Comparison of ENCODE assay signal across 20 mouse cellular contexts in genomic region chr13:76059591-76059990, GRCm38 (mm10). TPM values are rescaled to one million over a fixed set of nuclear protein-coding genes. Genes with fewer than 3 reads are reported as not detected.
"Had no signal": no experiment of that assay in that cellular context is flagged by ENCODE, and none has a peak within 500 bp of the region (broad histone marks: within the 10 kb centered on the region; RNA-seq: fewer than 3 reads in every experiment).

No protein-coding gene starts in this region.

- H3K4me3 ChIP-seq: limb, embryonic 10.5 days; limb, embryonic 13.5 days; midbrain, embryonic 12.5 days; midbrain, embryonic 15.5 days; neural tube, embryonic 12.5 days; neural tube, embryonic 15.5 days had no signal

- H3K9ac ChIP-seq: limb, embryonic 13.5 days; liver, embryonic 14.5 days; liver, postnatal 0 days; lung, embryonic 14.5 days; midbrain, embryonic 12.5 days; midbrain, embryonic 15.5 days; neural tube, embryonic 12.5 days; neural tube, embryonic 15.5 days had no signal

- H3K36me3 ChIP-seq: neural tube, embryonic 15.5 days had no signal

- H3K27ac ChIP-seq: limb, embryonic 10.5 days; limb, embryonic 13.5 days; liver, embryonic 14.5 days; macrophage; midbrain, embryonic 12.5 days; midbrain, embryonic 15.5 days; neural tube, embryonic 12.5 days; neural tube, embryonic 15.5 days; stomach, postnatal 0 days had no signal

- H3K9me3 ChIP-seq: limb, embryonic 10.5 days; limb, embryonic 13.5 days; midbrain, embryonic 12.5 days; midbrain, embryonic 15.5 days; neural tube, embryonic 12.5 days; neural tube, embryonic 15.5 days had no signal

- H3K4me2 ChIP-seq: limb, embryonic 13.5 days; lung, embryonic 14.5 days; midbrain, embryonic 12.5 days; midbrain, embryonic 15.5 days; neural tube, embryonic 12.5 days; neural tube, embryonic 15.5 days had no signal

- ATAC-seq: intestine, postnatal 0 days; liver, postnatal 0 days; lung, postnatal 0 days; midbrain, embryonic 15.5 days had no signal

- DNase-seq: liver; liver, postnatal 0 days; lung, embryonic 14.5 days; right cerebral cortex, adult 18-20 months; right cerebral cortex, postnatal 14 days; right cerebral cortex, postnatal 4 days; thymus, adult 2 months; thymus, postnatal 14 days; thymus, postnatal 4 days had no signal

RNA-seq across cellular contexts. Expression of gene Gpr150, which starts 2.8 kb away (rescaled TPM):
- polyA plus RNA-seq: limb, embryonic 13.5 days; macrophage had no signal
